Mouse (Mus musculus) frontal cortex, adult 2 months (tissue): ENCODE results near the gene Gm973. TPM values are rescaled to one million over a fixed set of nuclear protein-coding genes. Genes with fewer than 3 reads are reported as not detected.
A peak's percentile ranks its signal among the peaks of the same experiment; 100 is the strongest.

Source experiments
- DNase-seq, 2 experiments: peaks; one replicate each; pipeline ENCODE4 v3.0.0; 2022; ENCODE audit warnings: low spot score in 1 of 2; ENCODE audit errors: extremely low spot score in 1 of 2
- polyA plus RNA-seq: library from polyadenylated mRNA; depleted of rRNA; stranded (reverse); fragments of >200 nt; gene quantifications from 2 replicates; pipeline ENCODE4 v1.2.3, GENCODE M21; 2012

Gm973 gene
- polyA plus RNA-seq, 1 experiment = 9.2 TPM

DNA sequence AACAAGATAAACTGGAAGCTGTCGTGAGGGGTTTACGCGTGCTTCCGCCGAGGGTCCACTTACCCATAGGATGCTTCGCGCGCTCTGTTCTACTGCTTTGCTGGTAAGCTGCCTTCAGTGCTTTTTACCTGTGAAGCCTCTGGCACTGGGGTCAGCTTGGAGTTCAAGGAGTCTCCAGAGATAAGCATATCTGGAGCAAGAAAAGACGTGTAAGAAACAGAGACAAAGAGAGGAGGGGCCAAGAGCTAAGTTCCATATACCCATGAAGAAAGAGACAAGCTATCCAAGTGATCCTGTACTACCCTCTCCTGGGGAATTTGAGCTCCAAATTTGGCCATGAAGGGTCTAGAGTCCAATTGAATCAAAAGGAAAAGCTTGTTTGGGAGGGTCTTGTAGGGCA lies 24.5 kb upstream of the Gm973 start:
- no peak for DNase-seq

- no peak for DNase-seq
Measured at GRCm38 (mm10) chr1:59492432-59492831, 23.6 kb upstream of the Gm973 start.

DNA sequence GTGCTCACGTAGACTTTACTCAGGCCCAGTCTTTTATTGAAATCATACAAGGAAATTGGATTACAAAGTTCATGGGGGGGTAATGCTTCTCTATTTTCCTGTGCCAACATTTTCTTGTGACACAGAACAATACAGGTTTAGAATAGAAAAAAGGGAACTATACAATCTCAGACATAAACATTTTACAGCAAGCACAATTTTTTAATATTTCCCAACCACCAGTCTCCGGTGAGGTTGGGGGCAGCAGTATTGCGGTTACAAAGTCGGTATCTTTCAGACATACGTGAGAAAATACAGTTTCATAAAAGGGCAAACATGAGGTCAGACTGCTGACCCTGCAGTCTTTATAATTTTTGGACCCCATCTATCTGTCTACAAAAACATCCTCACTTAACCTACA lies 20.1 kb upstream of the Gm973 start:
- DNase-seq = no peak

GRCm38 (mm10) chr1:59497741-59498613 lies 18.1 kb upstream of the Gm973 start:
- DNase-seq = no peak

GRCm38 (mm10) chr1:59499327-59499726 lies 16.7 kb upstream of the Gm973 start:
- no peak for DNase-seq

- DNase-seq = no peak
Measured at GRCm38 (mm10) chr1:59502355-59502754, 13.7 kb upstream of the Gm973 start.

DNA sequence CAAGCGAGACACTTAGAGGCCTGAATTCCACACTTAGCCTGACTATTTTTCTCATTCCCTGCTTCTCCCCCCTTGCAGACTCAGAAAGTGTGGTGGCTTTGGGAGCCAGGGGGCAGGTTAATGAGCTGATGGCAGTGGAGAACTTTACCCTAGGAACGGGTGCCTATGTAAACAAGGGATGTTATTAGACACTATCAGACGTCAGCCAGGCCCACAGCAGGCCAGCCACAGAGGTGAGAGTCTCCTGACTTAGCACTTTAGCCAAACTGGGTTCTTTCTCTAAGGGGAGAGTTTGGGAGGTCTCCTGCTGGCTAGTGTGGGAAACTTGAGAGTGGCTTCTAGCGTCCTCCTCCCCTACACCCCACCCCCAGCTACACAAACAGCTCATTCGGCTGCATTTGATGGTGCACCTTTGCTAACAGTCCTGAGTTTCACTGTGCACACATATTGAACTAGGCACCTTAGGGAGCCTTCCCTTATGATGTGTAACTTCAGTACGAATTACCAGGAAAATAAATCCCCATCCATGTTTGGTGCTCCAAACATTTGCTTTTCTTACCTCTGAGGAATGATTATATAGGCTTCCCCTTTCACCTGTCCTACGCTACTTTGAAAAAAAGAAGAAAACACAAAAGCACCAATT lies 12.3 kb upstream of the Gm973 start:
- no peak for DNase-seq

- DNase-seq = no peak
Measured at GRCm38 (mm10) chr1:59504302-59504700, 11.8 kb upstream of the Gm973 start.

GRCm38 (mm10) chr1:59508463-59509139 lies 7.5 kb upstream of the Gm973 start:
- no peak for DNase-seq

DNA sequence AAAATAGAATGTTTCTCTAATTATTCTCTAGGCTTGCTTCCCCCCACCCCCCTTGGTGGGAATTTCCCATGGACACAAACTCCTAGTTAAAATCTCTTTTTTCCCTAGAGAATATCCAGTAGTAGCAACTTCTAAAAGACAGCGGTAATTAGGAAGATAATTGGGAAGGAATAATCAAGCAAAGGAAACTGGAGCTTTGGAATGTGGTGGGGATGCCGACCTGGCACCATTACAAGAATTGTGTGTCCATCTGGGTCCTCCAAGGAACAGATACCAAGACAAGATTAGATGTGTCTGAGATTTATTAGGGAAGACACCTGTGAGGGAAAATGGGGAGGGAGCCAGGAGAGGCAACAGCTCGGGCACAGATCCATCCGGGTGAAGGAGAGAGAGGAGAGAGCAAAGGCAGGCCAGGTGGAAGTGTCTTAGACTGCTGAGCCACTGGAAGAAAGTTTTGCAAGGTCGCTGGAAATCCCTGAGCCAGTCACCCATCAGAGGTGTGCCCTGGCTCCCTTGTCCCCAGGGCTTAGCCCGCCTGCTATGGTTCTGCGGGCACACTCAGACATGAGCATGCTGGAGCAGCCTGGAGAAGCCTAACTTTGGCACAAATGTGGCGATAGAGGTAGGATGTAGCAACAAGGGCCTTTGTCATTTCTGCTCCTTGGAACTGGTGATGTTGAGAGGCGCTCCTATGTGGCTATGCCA lies 4.3 kb upstream of the Gm973 start:
- DNase-seq = no peak

- DNase-seq = no peak
Measured at GRCm38 (mm10) chr1:59520226-59520837, 4.3 kb downstream of the Gm973 start.

GRCm38 (mm10) chr1:59522456-59522855 lies 6.4 kb downstream of the Gm973 start:
- DNase-seq = no peak

DNA sequence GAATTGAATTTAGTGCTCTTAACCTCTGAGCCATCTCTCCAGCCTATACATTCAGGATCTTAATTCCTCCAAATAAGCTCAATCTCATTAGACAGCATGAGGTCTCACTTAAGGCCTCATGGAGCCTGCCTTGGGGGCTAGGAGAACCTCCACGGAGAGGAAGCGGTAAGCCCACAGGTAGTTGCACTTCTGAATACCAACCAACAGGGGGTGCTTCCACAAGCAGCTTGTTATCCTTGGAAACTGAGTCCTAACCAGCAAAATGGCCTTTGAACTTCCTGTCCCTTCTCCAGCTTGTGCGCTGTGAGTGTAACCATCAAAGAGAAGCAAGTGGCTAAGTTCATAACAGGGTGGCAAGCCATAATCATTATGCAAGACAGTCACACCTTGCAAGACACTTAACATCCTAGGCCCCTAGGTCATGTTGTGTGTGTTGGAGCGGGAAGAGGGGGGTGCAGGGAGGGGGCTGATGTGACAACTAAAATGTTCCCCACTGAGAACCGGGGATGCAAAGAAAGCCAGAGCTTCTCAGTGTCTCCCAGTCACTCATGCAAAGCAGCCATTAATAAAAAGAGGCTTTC lies 7.4 kb downstream of the Gm973 start:
- no peak for DNase-seq

- peak in 1 of 2 experiments; percentile 20 for DNase-seq
Measured at GRCm38 (mm10) chr1:59524071-59524470, 8.0 kb downstream of the Gm973 start.

DNA sequence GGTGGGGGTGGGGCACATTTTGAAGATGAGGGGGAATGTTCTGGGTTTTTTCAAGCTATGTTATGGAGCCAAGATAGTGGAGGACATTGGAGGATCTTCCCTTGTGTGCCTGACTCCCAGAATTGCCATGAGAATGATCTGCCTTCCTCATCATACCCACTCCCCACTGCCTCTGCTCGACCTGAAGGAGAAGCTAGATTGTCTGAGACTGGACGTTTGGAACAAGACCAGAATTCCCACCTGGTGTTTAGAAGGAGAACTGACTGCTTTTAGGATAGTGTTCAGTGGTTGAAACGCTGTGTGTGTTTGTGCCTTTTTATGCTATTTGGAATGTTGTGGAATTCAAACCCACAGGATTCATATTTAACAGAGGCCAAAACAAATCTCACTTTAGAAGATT lies 8.7 kb downstream of the Gm973 start:
- no peak for DNase-seq

GRCm38 (mm10) chr1:59527219-59527618 lies 11.2 kb downstream of the Gm973 start:
- DNase-seq = no peak

GRCm38 (mm10) chr1:59534976-59535810 lies 19.1 kb downstream of the Gm973 start:
- DNase-seq = peak; percentile 21 to 56

DNA sequence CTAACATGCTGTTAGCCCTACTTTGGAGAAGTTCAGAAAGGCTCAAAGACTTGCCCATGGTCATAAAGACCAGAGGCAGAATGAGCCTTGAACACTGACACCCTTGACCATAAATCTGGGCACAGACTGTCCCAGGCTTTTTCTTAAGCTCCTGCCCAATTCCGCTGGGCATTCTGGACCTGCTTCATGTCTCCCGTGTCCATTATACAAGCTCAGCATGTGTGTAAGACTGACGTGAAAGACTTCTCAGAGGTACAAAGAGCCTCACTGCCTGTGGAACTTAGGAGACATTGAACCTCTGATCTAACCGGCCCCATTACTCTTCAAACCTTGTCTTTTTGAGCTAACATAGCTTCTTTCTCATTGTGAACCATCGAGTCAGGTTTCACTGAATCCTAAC lies 22.3 kb downstream of the Gm973 start:
- no peak for DNase-seq

GRCm38 (mm10) chr1:59540537-59541148 lies 24.6 kb downstream of the Gm973 start:
- DNase-seq = no peak
